Mouse (Mus musculus) heart, embryonic 13.5 days (tissue): ENCODE results near the gene AC109138.7. TPM values are rescaled to one million over a fixed set of nuclear protein-coding genes. Genes with fewer than 3 reads are reported as not detected.

Source experiments
- ATAC-seq: fragments of 200-750 bp; cut with Nextera tagmentation; 2 replicates; pipeline ENCODE4 v1.8.0; 2017; ENCODE audit warnings: moderate TSS enrichment; ENCODE audit not compliant: insufficient number of reproducible peaks, low FRiP score, low TSS enrichment; ENCODE audit errors: extremely low read depth
- H3K27ac ChIP-seq: fragments of 300-500 bp; sonication (generic); replicated peaks from 2 replicates; pipeline ENCODE4 v1.5.1; 2015; ENCODE audit warnings: moderate library complexity, mild to moderate bottlenecking, inconsistent platforms
- H3K27me3 ChIP-seq: fragments of 300-500 bp; sonication (generic); replicated peaks from 2 replicates; pipeline ENCODE4 v1.6.1; 2015; ENCODE audit warnings: mild to moderate bottlenecking, inconsistent platforms
- H3K36me3 ChIP-seq: fragments of 300-500 bp; sonication (generic); 2 replicates; pipeline ENCODE4 v1.6.1; 2015; ENCODE audit warnings: mild to moderate bottlenecking, inconsistent platforms
- H3K4me1 ChIP-seq: fragments of 300-500 bp; sonication (generic); 2 replicates; pipeline ENCODE4 v1.6.1; 2015; ENCODE audit warnings: inconsistent platforms
- H3K4me2 ChIP-seq: fragments of 300-500 bp; sonication (generic); 2 replicates; pipeline ENCODE4 v1.6.1; 2015; ENCODE audit warnings: inconsistent platforms, mild to moderate bottlenecking, moderate library complexity
- H3K4me3 ChIP-seq: fragments of 300-500 bp; sonication (generic); 2 replicates; pipeline ENCODE4 v1.5.1; 2015; ENCODE audit warnings: moderate library complexity, mild to moderate bottlenecking, inconsistent platforms
- H3K9ac ChIP-seq: fragments of 300-500 bp; sonication (generic); 2 replicates; pipeline ENCODE4 v1.6.1; 2015; ENCODE audit warnings: inconsistent platforms, mild to moderate bottlenecking, moderate library complexity
- H3K9me3 ChIP-seq: fragments of 300-500 bp; sonication (generic); 2 replicates; pipeline ENCODE4 v1.6.1; 2016; ENCODE audit warnings: inconsistent platforms
- WGBS: fragments of 180-500 bp; shearing (Covaris S2); methylation state at CpG from one replicate; pipeline ENCODE4 v1.1.7; 2015; ENCODE audit warnings: mixed read lengths; 5-methylcytosine and 5-hydroxymethylcytosine counted together
- microRNA-seq: library from miRNA; unstranded; fragments of <30 nt; microRNA quantifications from one replicate; pipeline ENCODE4, GENCODE M21; 2016
- polyA plus RNA-seq: library from polyadenylated mRNA; unstranded; fragments of >200 nt; fragmentation: Nextera tagmentation; extraction: Ambion mirVana; gene quantifications from 2 replicates; pipeline ENCODE4 v1.2.1, GENCODE M21; 2015

AC109138.7 gene
- polyA plus RNA-seq, 1 experiment from 2014 or later = not detected

DNA sequence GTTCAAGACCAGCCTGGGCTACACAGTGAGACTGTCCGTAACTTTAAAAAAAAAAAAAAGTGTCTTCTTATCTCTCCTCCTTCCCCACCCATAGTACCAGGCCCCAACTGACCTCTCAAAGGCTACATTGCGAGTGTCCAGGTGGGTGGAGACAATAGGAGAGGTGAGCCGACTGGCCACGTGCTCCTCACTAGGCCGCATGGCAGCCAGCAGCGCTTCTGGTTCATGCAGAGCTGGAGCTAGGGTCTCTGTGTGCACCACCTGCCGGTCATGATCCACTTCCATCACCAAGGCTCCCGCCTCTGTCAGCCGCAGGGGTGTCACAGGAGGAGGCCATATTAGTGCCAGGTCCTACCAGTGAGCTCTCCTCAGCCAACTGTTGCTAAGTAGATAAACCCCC, 66.3 kb downstream of the AC109138.7 start:
- H3K4me3 ChIP-seq = no peak overlapping the region
- peaks cover 13% of the 10 kb centered on the region; the same call in 1 of the 2 replicates for H3K4me1 ChIP-seq
- H3K9me3 ChIP-seq = peaks cover 5% of the 10 kb centered on the region; the same call in 1 of the 2 replicates
- peaks cover 6% of the 10 kb centered on the region for H3K36me3 ChIP-seq
- no peak overlapping the region for H3K9ac ChIP-seq
- peaks cover 16% of the 10 kb centered on the region for H3K27me3 ChIP-seq
- no peak for ATAC-seq
- 85% methylated on average over 9 of the region's 9 CpGs for WGBS
- no peak overlapping the region for H3K4me2 ChIP-seq
- H3K27ac ChIP-seq = no peak overlapping the region

Small RNA genes within 50 kb of the gene (microRNA-seq; reads per million reads assigned to microRNA genes)
- gene Gm26115 (not detected), gene Mir6985 (not detected)

Other genes with a start within 250 kb of the AC109138.7 start
- 0.06 TPM in 1 of 2 replicates, not detected in the other for gene Aldh3b2, start 242.0 kb upstream of the AC109138.7 start, polyA plus RNA-seq
- 10.4 and 10.8 TPM in 2 replicates for gene Acy3, start 227.8 kb upstream of the AC109138.7 start, polyA plus RNA-seq
- gene Tbx10, start 221.6 kb upstream of the AC109138.7 start, polyA plus RNA-seq = not detected in 2 replicates
- 51.7 and 60.0 TPM in 2 replicates for gene Nudt8, start 213.8 kb upstream of the AC109138.7 start, polyA plus RNA-seq
- gene Gm49405, start 213.7 kb upstream of the AC109138.7 start, polyA plus RNA-seq = 4.1 and 5.4 TPM in 2 replicates
- 80.5 and 99.3 TPM in 2 replicates for gene Doc2g, start 211.0 kb upstream of the AC109138.7 start, polyA plus RNA-seq
- gene Ndufv1, start 201.6 kb upstream of the AC109138.7 start, polyA plus RNA-seq = 407 and 462 TPM in 2 replicates
- 380 and 421 TPM in 2 replicates for gene Gstp1, start 176.4 kb upstream of the AC109138.7 start, polyA plus RNA-seq
- gene Gstp2, start 168.3 kb upstream of the AC109138.7 start, polyA plus RNA-seq = 5.1 and 5.9 TPM in 2 replicates
- gene Gstp3, start 154.8 kb upstream of the AC109138.7 start, polyA plus RNA-seq = 0.29 and 0.61 TPM in 2 replicates
- not detected in 2 replicates for gene Cabp2, start 132.8 kb upstream of the AC109138.7 start, polyA plus RNA-seq
- 64.5 and 64.9 TPM in 2 replicates for gene Cdk2ap2, start 117.2 kb upstream of the AC109138.7 start, polyA plus RNA-seq
- 18.2 and 21.8 TPM in 2 replicates for gene Pitpnm1, start 114.4 kb upstream of the AC109138.7 start, polyA plus RNA-seq
- gene Aip, start 88.5 kb upstream of the AC109138.7 start, polyA plus RNA-seq = 84.3 and 96.3 TPM in 2 replicates
- gene Gpr152, start 74.6 kb upstream of the AC109138.7 start, polyA plus RNA-seq = not detected in 2 replicates
- gene Cabp4, start 70.3 kb upstream of the AC109138.7 start, polyA plus RNA-seq = not detected in 2 replicates
- 107 and 122 TPM in 2 replicates for gene Coro1b, start 65.7 kb upstream of the AC109138.7 start, polyA plus RNA-seq
- gene Ptprcap, start 60.8 kb upstream of the AC109138.7 start, polyA plus RNA-seq = 1.2 and 1.4 TPM in 2 replicates
- 46.0 and 47.1 TPM in 2 replicates for gene Rps6kb2, start 51.0 kb upstream of the AC109138.7 start, polyA plus RNA-seq
- gene Carns1, start 38.9 kb upstream of the AC109138.7 start, polyA plus RNA-seq = 4.4 and 5.0 TPM in 2 replicates
- gene Tbc1d10c, start 23.1 kb upstream of the AC109138.7 start, polyA plus RNA-seq = 2.0 and 2.7 TPM in 2 replicates
- gene Ppp1ca, start 22.3 kb upstream of the AC109138.7 start, polyA plus RNA-seq = 642 and 729 TPM in 2 replicates
- 21.3 and 22.2 TPM in 2 replicates for gene Rad9a, start 12.7 kb upstream of the AC109138.7 start, polyA plus RNA-seq
- 1.1 and 1.9 TPM in 2 replicates for gene Clcf1, start 119 bp upstream of the AC109138.7 start, polyA plus RNA-seq
- gene Pold4, start 17.5 kb downstream of the AC109138.7 start, polyA plus RNA-seq = 19.9 and 23.5 TPM in 2 replicates
- gene Ssh3, start 54.8 kb downstream of the AC109138.7 start, polyA plus RNA-seq = 5.0 and 6.7 TPM in 2 replicates
- 1.0 and 1.6 TPM in 2 replicates for gene Ankrd13d, start 68.8 kb downstream of the AC109138.7 start, polyA plus RNA-seq
- gene Grk2, start 91.9 kb downstream of the AC109138.7 start, polyA plus RNA-seq = 9.4 and 12.9 TPM in 2 replicates
- gene Kdm2a, start 183.9 kb downstream of the AC109138.7 start, polyA plus RNA-seq = 31.6 and 35.5 TPM in 2 replicates
- 25.0 and 25.1 TPM in 2 replicates for gene Rhod, start 225.1 kb downstream of the AC109138.7 start, polyA plus RNA-seq